Mouse (Mus musculus) lung, embryonic 14.5 days (tissue): ENCODE data around the gene Scfd2. TPM values are rescaled to one million over a fixed set of nuclear protein-coding genes. Genes with fewer than 3 reads are reported as not detected.

Experiments used
- ATAC-seq: fragments of 200-750 bp; cut with Nextera tagmentation; 2 replicates; pipeline ENCODE4 v1.8.0; 2017; ENCODE audit warnings: mild to moderate bottlenecking, moderate TSS enrichment, moderate library complexity; ENCODE audit not compliant: insufficient read depth
- DNase-seq: peaks from one replicate; pipeline ENCODE4 v3.0.0-alpha.2; 2015
- H3K27ac ChIP-seq: fragments of 300-500 bp; sonication (generic); 2 replicates; pipeline ENCODE4 v1.5.1; 2014; ENCODE audit warnings: low read depth, mild to moderate bottlenecking, moderate library complexity
- H3K27me3 ChIP-seq: fragments of 300-500 bp; sonication (generic); 2 replicates; pipeline ENCODE4 v1.6.1; 2014; ENCODE audit warnings: low read length, control low read depth; ENCODE audit not compliant: insufficient read depth
- H3K36me3 ChIP-seq: fragments of 300-500 bp; sonication (generic); 2 replicates; pipeline ENCODE4 v1.6.1; 2014; ENCODE audit warnings: control low read depth; ENCODE audit not compliant: insufficient read depth
- H3K4me1 ChIP-seq: fragments of 300-500 bp; sonication (generic); 2 replicates; pipeline ENCODE4 v1.6.1; 2014; ENCODE audit warnings: antibody characterized with exemption, control low read depth; ENCODE audit not compliant: insufficient read depth
- H3K4me2 ChIP-seq: fragments of 300-500 bp; sonication (generic); 2 replicates; pipeline ENCODE4 v1.6.1; 2014; ENCODE audit warnings: mild to moderate bottlenecking
- H3K4me3 ChIP-seq: fragments of 300-500 bp; sonication (generic); 2 replicates; pipeline ENCODE4 v1.5.1; 2014; ENCODE audit warnings: low read depth, low read length
- H3K9ac ChIP-seq: fragments of 300-500 bp; sonication (generic); 2 replicates; pipeline ENCODE4 v1.6.1; 2014
- H3K9me3 ChIP-seq: fragments of 300-500 bp; sonication (generic); 2 replicates; pipeline ENCODE4 v1.6.1; 2016; ENCODE audit warnings: low read depth, low read length, control low read depth
- CTCF ChIP-seq: IDR thresholded peaks from 2 replicates; pipeline ENCODE4 v1.5.1; 2016; ENCODE audit warnings: antibody characterized with exemption, low read depth
- WGBS: fragments of 180-500 bp; shearing (Covaris S2); extraction: QIAGEN DNeasy Blood & Tissue Kit; methylation state at CpG from one replicate; pipeline ENCODE4 v1.1.7; 2014; 5-methylcytosine and 5-hydroxymethylcytosine counted together
- polyA plus RNA-seq: library from polyadenylated mRNA; unstranded; fragments of >200 nt; fragmentation: Nextera tagmentation; extraction: Ambion mirVana; gene quantifications from 2 replicates; pipeline ENCODE4 v1.2.1, GENCODE M21; 2014

Scfd2 gene
- polyA plus RNA-seq, 1 experiment from 2014 or later = 17.8 TPM

DNA sequence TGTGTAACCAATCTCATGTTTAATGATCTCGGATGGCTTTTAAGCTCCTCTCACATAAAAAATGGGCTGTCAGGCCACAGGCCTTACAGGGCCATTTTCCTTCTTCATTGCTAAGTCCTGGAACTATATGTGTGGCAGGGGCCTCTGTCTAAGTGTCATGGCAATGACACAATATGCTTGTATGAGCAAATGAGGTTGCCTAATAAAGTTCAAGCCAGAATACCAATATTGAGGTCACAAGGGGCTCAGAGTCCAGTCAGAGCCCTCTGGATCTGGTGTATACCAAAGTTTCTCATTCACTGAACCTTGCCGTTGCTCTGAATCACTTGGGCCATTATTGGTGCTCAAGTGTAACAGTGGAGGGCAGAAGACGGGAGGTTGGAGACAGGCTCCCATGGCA lies 288.9 kb downstream of the Scfd2 start:
- 42% methylated on average over 3 of the region's 3 CpGs for WGBS
- no peak for DNase-seq
- Histone ChIP-seq H3K4me3 (no peak overlapping the region), H3K9ac (no peak overlapping the region), H3K9me3 (no peaks in the 10 kb centered on the region), H3K27me3 (no peaks in the 10 kb centered on the region), H3K4me1 (peaks cover 8% of the 10 kb centered on the region; the same call in 1 of the 2 replicates), H3K36me3 (no peaks in the 10 kb centered on the region), H3K4me2 (no peak overlapping the region), H3K27ac (no peak overlapping the region)
- TF ChIP-seq CTCF = no peak
- ATAC-seq = no peak

DNA sequence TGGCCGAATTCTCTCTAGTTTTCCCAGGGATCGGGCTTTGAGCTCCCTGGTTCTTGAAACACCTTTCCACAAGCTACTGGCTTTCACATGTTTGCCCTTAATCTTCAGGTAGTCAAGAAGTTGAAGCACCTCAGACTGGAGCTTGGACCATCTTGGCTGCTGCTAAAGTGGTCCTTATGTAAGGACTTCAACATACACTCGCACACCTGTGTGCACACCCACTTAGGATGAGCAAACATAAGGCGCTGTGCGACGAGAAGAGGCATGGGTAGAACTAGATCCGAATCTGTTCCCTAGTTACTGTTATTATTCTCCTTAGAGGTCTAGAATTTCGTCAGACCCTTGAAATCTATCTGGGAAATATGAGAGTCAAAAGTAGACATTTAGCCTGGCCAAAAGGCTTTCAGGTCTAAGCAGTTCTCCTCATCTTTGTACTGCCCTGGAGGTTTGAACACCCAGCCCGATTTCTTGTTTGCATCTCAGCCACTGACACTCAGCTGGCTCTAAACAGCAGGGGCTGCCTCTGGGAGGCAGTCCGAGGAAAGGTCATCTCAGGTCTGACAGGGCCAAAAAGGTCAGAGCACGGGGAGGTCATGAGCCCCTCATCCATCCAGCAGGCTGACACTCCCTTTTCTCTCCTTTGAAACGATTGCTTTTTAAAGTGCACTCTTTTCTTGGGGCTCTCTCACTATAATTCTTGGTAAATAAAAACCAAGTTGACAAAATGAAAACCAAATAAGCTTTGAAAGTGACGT lies 290.5 kb downstream of the Scfd2 start:
- WGBS = 44% methylated on average over 13 of the region's 13 CpGs
- peak; percentile 89 for ATAC-seq
- TF ChIP-seq CTCF = no peak
- Histone ChIP-seq H3K27me3 (no peaks in the 10 kb centered on the region), H3K27ac (peak overlapping the region; percentile 60; the same call in 1 of the 2 replicates), H3K4me2 (no peak overlapping the region), H3K4me1 (peaks cover 5% of the 10 kb centered on the region; the same call in 1 of the 2 replicates), H3K36me3 (no peaks in the 10 kb centered on the region), H3K9me3 (no peaks in the 10 kb centered on the region), H3K4me3 (no peak overlapping the region), H3K9ac (no peak overlapping the region)
- peak; percentile 57 for DNase-seq

DNA sequence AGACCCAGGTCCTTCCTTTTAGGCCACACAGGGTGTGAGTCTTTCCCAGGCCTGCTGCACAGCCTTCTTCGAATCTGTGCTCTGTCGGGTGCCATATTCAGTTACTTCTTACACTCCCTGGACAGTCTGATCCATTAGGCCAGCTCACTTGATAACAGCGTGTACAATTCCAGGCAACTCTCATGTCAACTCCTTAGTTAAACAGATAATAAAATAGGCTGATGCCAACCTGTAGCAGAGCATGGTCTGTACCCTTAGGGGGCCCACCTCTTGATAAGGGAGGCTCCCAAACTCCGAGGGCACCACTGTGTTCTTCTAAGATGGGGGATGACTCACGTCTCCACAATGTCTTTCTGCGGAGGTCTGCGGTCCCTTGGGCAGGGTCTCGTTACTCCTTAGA lies 291.3 kb downstream of the Scfd2 start:
- ATAC-seq (peak; percentile 29; the same call in 1 of the 2 replicates), DNase-seq (no peak)
- no peak for TF ChIP-seq CTCF
- no peak overlapping the region for H3K9ac ChIP-seq
- 48% methylated on average over 8 of the region's 8 CpGs for WGBS
- no peaks in the 10 kb centered on the region for H3K36me3 ChIP-seq
- H3K27ac ChIP-seq = peak overlapping the region; percentile 60
- H3K9me3 ChIP-seq = no peaks in the 10 kb centered on the region
- H3K4me2 ChIP-seq = no peak overlapping the region
- no peak overlapping the region for H3K4me3 ChIP-seq
- no peaks in the 10 kb centered on the region for H3K27me3 ChIP-seq
- peaks cover 5% of the 10 kb centered on the region; the same call in 1 of the 2 replicates for H3K4me1 ChIP-seq

DNA sequence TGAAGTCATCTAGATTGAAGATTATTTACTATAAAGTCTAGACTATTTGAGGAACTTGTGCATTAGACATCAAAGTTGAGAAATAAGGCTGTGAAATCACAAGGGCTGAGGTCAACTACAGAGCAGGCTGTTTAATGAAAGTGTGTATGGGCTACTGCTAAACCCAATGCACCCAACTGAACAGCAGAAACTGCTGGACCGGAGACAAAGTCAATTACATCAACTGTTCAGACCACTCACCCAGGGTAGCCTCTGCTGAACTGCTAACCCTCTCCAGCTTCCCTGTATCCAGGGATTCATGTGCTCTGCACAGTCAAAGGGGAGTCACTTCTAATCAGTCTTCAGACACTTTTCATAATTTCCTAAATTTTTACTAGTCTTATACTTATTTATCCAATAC lies 292.2 kb downstream of the Scfd2 start:
- Histone ChIP-seq H3K4me2 (no peak overlapping the region), H3K9me3 (no peaks in the 10 kb centered on the region), H3K4me1 (peaks cover 5% of the 10 kb centered on the region; the same call in 1 of the 2 replicates), H3K27me3 (no peaks in the 10 kb centered on the region), H3K9ac (no peak overlapping the region), H3K27ac (no peak overlapping the region), H3K4me3 (no peak overlapping the region), H3K36me3 (no peaks in the 10 kb centered on the region)
- DNase-seq (no peak), ATAC-seq (no peak)
- WGBS = 64% methylated on average over 1 of the region's 1 CpGs
- TF ChIP-seq CTCF = no peak

DNA sequence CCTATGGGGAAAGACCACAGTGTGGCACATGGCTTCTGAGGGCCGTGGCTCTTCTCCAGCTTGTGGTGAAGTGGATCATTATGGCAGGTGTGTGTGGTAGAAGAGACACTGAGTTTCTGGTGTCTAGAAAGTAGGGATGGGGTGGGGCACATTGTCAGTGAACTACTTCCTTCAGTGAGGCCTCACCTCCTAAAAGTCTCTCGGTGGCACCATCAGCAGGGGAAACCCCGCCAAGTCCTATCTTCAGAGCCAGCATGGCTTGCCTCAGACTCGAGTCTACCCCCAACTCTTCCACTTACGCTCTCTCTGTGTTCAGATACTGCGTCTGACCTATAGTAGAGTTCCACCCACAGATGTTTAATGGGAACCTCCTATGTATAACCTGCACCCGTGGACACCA lies 297.8 kb downstream of the Scfd2 start:
- no peak for TF ChIP-seq CTCF
- WGBS = 83% methylated on average over 7 of the region's 7 CpGs
- Histone ChIP-seq H3K27ac (no peak overlapping the region), H3K9ac (no peak overlapping the region), H3K36me3 (no peaks in the 10 kb centered on the region), H3K9me3 (no peaks in the 10 kb centered on the region), H3K4me1 (peaks cover 8% of the 10 kb centered on the region), H3K27me3 (no peaks in the 10 kb centered on the region), H3K4me2 (no peak overlapping the region), H3K4me3 (no peak overlapping the region)
- DNase-seq (no peak), ATAC-seq (no peak)

DNA sequence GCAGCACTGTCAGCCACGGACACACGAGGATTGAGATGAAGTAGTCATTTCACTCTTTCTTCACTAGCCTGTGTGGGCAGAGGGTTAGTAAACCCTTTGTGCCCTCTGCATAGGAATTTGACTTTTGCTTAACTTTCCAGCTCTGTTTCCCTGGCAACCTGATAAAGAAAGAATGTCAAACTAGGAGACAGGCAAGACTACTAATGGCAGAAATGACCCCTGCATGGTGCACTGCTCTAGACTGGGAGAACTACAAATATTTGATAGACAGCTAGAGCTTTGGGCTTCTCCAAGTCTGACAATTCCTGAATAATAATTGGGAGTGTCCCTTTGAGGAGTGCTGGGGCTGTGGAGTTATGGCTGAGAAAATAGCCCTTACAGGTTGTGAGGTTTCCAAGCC lies 301.0 kb downstream of the Scfd2 start:
- 23% methylated on average over 2 of the region's 2 CpGs for WGBS
- Histone ChIP-seq H3K27ac (peak overlapping the region; percentile 67), H3K4me2 (no peak overlapping the region), H3K4me1 (peaks cover 8% of the 10 kb centered on the region), H3K36me3 (no peaks in the 10 kb centered on the region), H3K9ac (no peak overlapping the region), H3K9me3 (no peaks in the 10 kb centered on the region), H3K27me3 (no peaks in the 10 kb centered on the region), H3K4me3 (no peak overlapping the region)
- DNase-seq (peak; percentile 61), ATAC-seq (peak; percentile 71; the same call in 1 of the 2 replicates)
- no peak for TF ChIP-seq CTCF

DNA sequence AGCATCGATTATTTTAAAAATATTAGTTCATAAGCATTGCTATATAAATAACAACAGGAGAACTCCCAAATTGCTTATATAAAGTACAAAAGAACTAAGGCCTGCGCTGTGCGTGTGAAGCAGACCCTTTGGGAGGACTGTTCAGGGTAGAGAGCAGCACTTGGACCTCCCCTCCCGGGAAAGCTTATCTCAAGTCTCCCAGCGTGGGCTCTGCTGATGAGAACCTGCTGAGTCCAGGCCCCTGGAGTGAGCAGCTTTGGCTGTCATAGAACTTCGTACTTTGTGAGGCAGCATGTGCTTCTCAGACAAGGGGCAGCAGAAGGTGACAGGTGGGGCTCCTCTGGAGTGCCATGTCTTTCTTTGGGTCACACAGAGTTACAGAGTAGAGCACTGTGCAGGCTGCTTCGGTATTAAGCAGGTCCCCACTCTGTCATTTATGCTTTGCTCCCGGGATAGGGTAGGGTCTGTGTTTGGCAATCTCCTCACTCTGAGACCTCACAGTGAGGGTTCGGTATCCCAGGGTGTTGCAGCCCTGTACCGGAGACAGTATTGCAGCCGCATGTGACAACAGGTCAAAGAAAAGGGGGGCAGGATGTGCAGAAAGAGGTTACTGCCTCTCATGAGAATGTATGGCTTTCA lies 301.7 kb downstream of the Scfd2 start:
- Histone ChIP-seq H3K27me3 (no peaks in the 10 kb centered on the region), H3K36me3 (no peaks in the 10 kb centered on the region), H3K27ac (peak overlapping the region; percentile 67; the same call in 1 of the 2 replicates), H3K9ac (no peak overlapping the region), H3K4me2 (no peak overlapping the region), H3K4me1 (peaks cover 11% of the 10 kb centered on the region), H3K9me3 (no peaks in the 10 kb centered on the region), H3K4me3 (no peak overlapping the region)
- no peak for DNase-seq
- peak; percentile 24; the same call in 1 of the 2 replicates for ATAC-seq
- WGBS = 28% methylated on average over 11 of the region's 11 CpGs
- TF ChIP-seq CTCF = no peak
